22 mouse cellular contexts compared by ENCODE assay signal in genomic region chr19:36237751-36238150, GRCm38 (mm10).
A peak's percentile ranks its signal among the peaks of the same experiment; 100 is the strongest.
DNase-seq lines count a peak whose midpoint lies in the region; ATAC-seq and TF ChIP-seq lines count a peak whose summit lies in the region.
"Had no signal": no experiment of that assay in that cellular context is flagged by ENCODE, and none has a peak within 500 bp of the region (broad histone marks: within the 10 kb centered on the region; RNA-seq: fewer than 3 reads in every experiment).

No protein-coding gene starts in this region.

- 82% methylated on average over 3 of the region's 3 CpGs for WGBS in forebrain, embryonic 10.5 days
- WGBS in forebrain, embryonic 16.5 days = 64% methylated on average over 3 of the region's 3 CpGs
- WGBS in lung, embryonic 14.5 days = 46% methylated on average over 3 of the region's 3 CpGs
- 74% methylated on average over 3 of the region's 3 CpGs for WGBS in hindbrain, embryonic 10.5 days

- H3K4me1 ChIP-seq in forebrain, embryonic 10.5 days = no peaks in the 10 kb centered on the region
- no peaks in the 10 kb centered on the region for H3K4me1 ChIP-seq in forebrain, embryonic 16.5 days (replicated peaks; ENCODE audit: control insufficient read depth, insufficient read depth, low read length)
- H3K4me1 ChIP-seq in lung, embryonic 14.5 days (ENCODE audit: insufficient read depth) = no peaks in the 10 kb centered on the region; the same call in 1 of the 2 replicates
- no peaks in the 10 kb centered on the region for H3K4me1 ChIP-seq in hindbrain, embryonic 10.5 days (replicated peaks)
- H3K4me1 ChIP-seq: forebrain, embryonic 12.5 days; limb, embryonic 10.5 days; liver, embryonic 15.5 days; midbrain, embryonic 12.5 days had no signal

- H3K4me2 ChIP-seq in forebrain, embryonic 16.5 days (ENCODE audit: low read length) = no peak overlapping the region
- no peak overlapping the region for H3K4me2 ChIP-seq in lung, embryonic 14.5 days
- H3K4me2 ChIP-seq: forebrain, embryonic 12.5 days; liver, embryonic 15.5 days; midbrain, embryonic 12.5 days had no signal

- CTCF ChIA-PET in Patski (lab: Charles Lee) = interaction anchor here (0.7 kb wide), 1 partner anchor 20 kb away, joined by 3 read pairs; no protein-coding TSS in a partner anchor

- no peaks in the 10 kb centered on the region for H3K27me3 ChIP-seq in forebrain, embryonic 10.5 days (ENCODE audit: poor library complexity, severe bottlenecking)
- H3K27me3 ChIP-seq in forebrain, embryonic 16.5 days (replicated peaks; ENCODE audit: control insufficient read depth, insufficient read depth, low read length) = no peaks in the 10 kb centered on the region
- H3K27me3 ChIP-seq in lung, embryonic 14.5 days (ENCODE audit: insufficient read depth, low read length) = no peaks in the 10 kb centered on the region
- H3K27me3 ChIP-seq in Patski = no peaks in the 10 kb centered on the region
- no peaks in the 10 kb centered on the region for H3K27me3 ChIP-seq in hindbrain, embryonic 10.5 days (ENCODE audit: insufficient read depth, poor library complexity, severe bottlenecking)
- H3K27me3 ChIP-seq: forebrain, embryonic 12.5 days; liver, embryonic 15.5 days; midbrain, embryonic 12.5 days had no signal

- no peak for DNase-seq in forebrain, embryonic 10.5 days (ENCODE audit: extremely low spot score, low spot score)
- peak; percentile 26 for DNase-seq in lung, embryonic 14.5 days
- no peak for DNase-seq in lung, adult 18-20 months
- no peak for DNase-seq in Patski (ENCODE audit: low read depth, low spot score)
- DNase-seq in lung, postnatal 4 days = peak; percentile 24 to 56
- no peak for DNase-seq in hindbrain, embryonic 10.5 days (ENCODE audit: low spot score)
- no peak for DNase-seq in cerebellum, adult 9-11 months
- DNase-seq: adrenal gland, postnatal 25 days; cerebellum, postnatal 14 days; kidney, adult 9 months; kidney, postnatal 14 days; liver; thymus, adult 2 months had no signal

- 0 out of 2 replicates have a peak overlapping the region, but pooled peaks have one; percentile 15 for H3K27ac ChIP-seq in forebrain, embryonic 10.5 days
- no peak overlapping the region for H3K27ac ChIP-seq in forebrain, embryonic 16.5 days (ENCODE audit: low read length)
- no peak overlapping the region for H3K27ac ChIP-seq in lung, embryonic 14.5 days (ENCODE audit: low read depth)
- no peak overlapping the region for H3K27ac ChIP-seq in hindbrain, embryonic 10.5 days
- H3K27ac ChIP-seq: forebrain, embryonic 12.5 days; hindbrain, postnatal 0 days; limb, embryonic 10.5 days; liver, embryonic 15.5 days; midbrain, embryonic 12.5 days; stomach, postnatal 0 days had no signal

- POLR2A ChIA-PET in Patski (lab: Charles Lee) = no interaction called here

- H3K4me3 ChIP-seq in forebrain, embryonic 10.5 days = no peak overlapping the region
- no peak overlapping the region for H3K4me3 ChIP-seq in forebrain, embryonic 16.5 days (replicated peaks; ENCODE audit: low read length)
- no peak overlapping the region for H3K4me3 ChIP-seq in lung, embryonic 14.5 days (ENCODE audit: low read depth, low read length)
- no peak overlapping the region for H3K4me3 ChIP-seq in hindbrain, embryonic 10.5 days
- H3K4me3 ChIP-seq: forebrain, embryonic 12.5 days; limb, embryonic 10.5 days; liver, embryonic 15.5 days; midbrain, embryonic 12.5 days had no signal

- H3K9me3 ChIP-seq in forebrain, embryonic 10.5 days = no peaks in the 10 kb centered on the region
- no peaks in the 10 kb centered on the region for H3K9me3 ChIP-seq in forebrain, embryonic 16.5 days (ENCODE audit: control insufficient read depth, low read length)
- no peaks in the 10 kb centered on the region for H3K9me3 ChIP-seq in lung, embryonic 14.5 days (ENCODE audit: low read depth, low read length)
- H3K9me3 ChIP-seq in hindbrain, embryonic 10.5 days = no peaks in the 10 kb centered on the region
- H3K9me3 ChIP-seq: forebrain, embryonic 12.5 days; limb, embryonic 10.5 days; liver, embryonic 15.5 days; midbrain, embryonic 12.5 days had no signal

- no peak for TF ChIP-seq CTCF in lung, embryonic 14.5 days (IDR thresholded peaks at IDR 0.05; ENCODE audit: low read depth)
- no peak for TF ChIP-seq CTCF in Patski (IDR thresholded peaks at IDR 0.05)

- no peaks in the 10 kb centered on the region for H3K36me3 ChIP-seq in forebrain, embryonic 10.5 days (replicated peaks)
- H3K36me3 ChIP-seq in forebrain, embryonic 16.5 days (ENCODE audit: control insufficient read depth, insufficient read depth) = no peaks in the 10 kb centered on the region
- no peaks in the 10 kb centered on the region for H3K36me3 ChIP-seq in lung, embryonic 14.5 days (ENCODE audit: insufficient read depth)
- H3K36me3 ChIP-seq in hindbrain, embryonic 10.5 days = no peaks in the 10 kb centered on the region
- H3K36me3 ChIP-seq: forebrain, embryonic 12.5 days; limb, embryonic 10.5 days; liver, embryonic 15.5 days; midbrain, embryonic 12.5 days had no signal

- no peak for ATAC-seq in forebrain, embryonic 16.5 days
- ATAC-seq in lung, embryonic 14.5 days (ENCODE audit: insufficient read depth) = no peak
- peak; percentile 57 for ATAC-seq in Patski
- ATAC-seq: CD4-positive, CD25-positive, alpha-beta regulatory T cell, adult 4 months; hindbrain, postnatal 0 days; intestine, embryonic 16.5 days had no signal

- no peak overlapping the region for H3K9ac ChIP-seq in forebrain, embryonic 16.5 days (replicated peaks; ENCODE audit: low read depth, low read length)
- H3K9ac ChIP-seq in lung, embryonic 14.5 days = no peak overlapping the region
- H3K9ac ChIP-seq: forebrain, embryonic 12.5 days; liver, embryonic 15.5 days; midbrain, embryonic 12.5 days had no signal

- in situ Hi-C loops in Patski (cut with MboI; ENCODE audit: low pct_unique_long_range_greater_than_20kb) = no loop called here

Comparison
In these comparisons a context has a peak if more than half of its experiments do, and no peak if none do; other contexts are left out.
1. DNase-seq: peak in lung, embryonic 14.5 days (single experiment) and lung, postnatal 4 days (2 of 2); none in forebrain, embryonic 10.5 days (single experiment), lung, adult 18-20 months (0 of 2), Patski (single experiment), hindbrain, embryonic 10.5 days (single experiment) and cerebellum, adult 9-11 months (single experiment).